Mouse (Mus musculus) limb, embryonic 15.5 days (tissue): ENCODE data around the gene Gm44790. TPM values are rescaled to one million over a fixed set of nuclear protein-coding genes. Genes with fewer than 3 reads are reported as not detected.
A peak's percentile ranks its signal among the peaks of the same experiment; 100 is the strongest.
"Not testable (repeated sequence)": the region's sequence is repeated elsewhere in the genome, so short reads cannot be mapped to it uniquely, and the experiment has no call there.

Experiments
- ATAC-seq: fragments of 200-750 bp; cut with Nextera tagmentation; 2 replicates; pipeline ENCODE4 v1.8.0; 2017; ENCODE audit warnings: low read depth, moderate TSS enrichment; ENCODE audit not compliant: insufficient number of reproducible peaks, low FRiP score, low TSS enrichment
- H3K27ac ChIP-seq: fragments of 300-500 bp; sonication (generic); 2 replicates; pipeline ENCODE4 v1.5.1; 2015; ENCODE audit warnings: moderate library complexity, mild to moderate bottlenecking, inconsistent platforms
- H3K27me3 ChIP-seq: fragments of 300-500 bp; sonication (generic); 2 replicates; pipeline ENCODE4 v1.6.1; 2015; ENCODE audit warnings: inconsistent platforms
- H3K36me3 ChIP-seq: fragments of 300-500 bp; sonication (generic); 2 replicates; pipeline ENCODE4 v1.6.1; 2015; ENCODE audit warnings: inconsistent platforms
- H3K4me1 ChIP-seq: fragments of 300-500 bp; sonication (generic); 2 replicates; pipeline ENCODE4 v1.6.1; 2015; ENCODE audit warnings: inconsistent platforms
- H3K4me2 ChIP-seq: fragments of 300-500 bp; sonication (generic); 2 replicates; pipeline ENCODE4 v1.6.1; 2015; ENCODE audit warnings: mild to moderate bottlenecking, inconsistent platforms
- H3K4me3 ChIP-seq: fragments of 300-500 bp; sonication (generic); 2 replicates; pipeline ENCODE4 v1.5.1; 2015; ENCODE audit warnings: mild to moderate bottlenecking, inconsistent platforms
- H3K9ac ChIP-seq: fragments of 300-500 bp; sonication (generic); 2 replicates; pipeline ENCODE4 v1.6.1; 2015; ENCODE audit warnings: inconsistent platforms
- H3K9me3 ChIP-seq: fragments of 300-500 bp; sonication (generic); 2 replicates; pipeline ENCODE4 v1.6.1; 2016; ENCODE audit warnings: inconsistent platforms
- WGBS: fragments of 180-500 bp; shearing (Covaris S2); methylation state at CpG from one replicate; pipeline ENCODE4 v1.1.7; 2015; 5-methylcytosine and 5-hydroxymethylcytosine counted together
- polyA plus RNA-seq: library from polyadenylated mRNA; unstranded; fragments of >200 nt; fragmentation: Nextera tagmentation; extraction: Ambion mirVana; gene quantifications from 2 replicates; pipeline ENCODE4 v1.2.1, GENCODE M21; 2015

The Gm44790 gene
- polyA plus RNA-seq, 1 experiment from 2014 or later, result 0.42 TPM

GRCm38 (mm10) chr6:86476931-86477330, 50.5 kb downstream of the Gm44790 start:
- Histone ChIP-seq H3K27me3 (no peaks in the 10 kb centered on the region), H3K27ac (0 out of 2 replicates have a peak overlapping the region, but pooled peaks have one; percentile 93), H3K9ac (no peak overlapping the region), H3K4me3 (no peak overlapping the region), H3K9me3 (no peaks in the 10 kb centered on the region), H3K4me2 (no peak overlapping the region), H3K36me3 (no peaks in the 10 kb centered on the region), H3K4me1 (peaks cover 38% of the 10 kb centered on the region)
- 73% methylated on average over 5 of the region's 5 CpGs for whole genome bisulfite sequencing
- no peak for ATAC-seq

DNA sequence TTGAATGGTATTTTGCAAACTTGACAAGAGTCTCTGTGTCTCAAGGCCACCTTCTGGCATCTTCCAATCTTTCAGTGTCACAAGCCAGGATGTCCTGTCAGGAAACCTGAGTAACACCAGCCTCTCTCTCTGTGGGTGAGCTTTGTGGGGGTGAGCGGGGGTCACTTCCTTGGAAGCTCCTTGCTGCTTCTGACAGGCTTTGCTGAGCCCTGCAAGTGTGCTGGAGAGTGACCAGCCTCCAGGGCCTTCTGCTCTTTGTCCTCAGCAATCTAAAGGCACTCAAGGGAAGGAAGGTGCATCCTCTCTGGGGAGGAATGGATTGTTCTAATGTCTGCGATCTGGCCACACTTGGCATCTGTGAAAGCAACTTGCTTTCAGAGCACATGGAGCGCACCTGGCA, 52.9 kb downstream of the Gm44790 start:
- Histone ChIP-seq H3K4me1 (peaks cover 29% of the 10 kb centered on the region), H3K36me3 (no peaks in the 10 kb centered on the region), H3K27ac (peak overlapping the region; percentile 93), H3K27me3 (no peaks in the 10 kb centered on the region), H3K9ac (no peak overlapping the region), H3K4me2 (no peak overlapping the region), H3K4me3 (no peak overlapping the region), H3K9me3 (no peaks in the 10 kb centered on the region)
- 55% methylated on average over 3 of the region's 3 CpGs for WGBS
- no peak for ATAC-seq

DNA sequence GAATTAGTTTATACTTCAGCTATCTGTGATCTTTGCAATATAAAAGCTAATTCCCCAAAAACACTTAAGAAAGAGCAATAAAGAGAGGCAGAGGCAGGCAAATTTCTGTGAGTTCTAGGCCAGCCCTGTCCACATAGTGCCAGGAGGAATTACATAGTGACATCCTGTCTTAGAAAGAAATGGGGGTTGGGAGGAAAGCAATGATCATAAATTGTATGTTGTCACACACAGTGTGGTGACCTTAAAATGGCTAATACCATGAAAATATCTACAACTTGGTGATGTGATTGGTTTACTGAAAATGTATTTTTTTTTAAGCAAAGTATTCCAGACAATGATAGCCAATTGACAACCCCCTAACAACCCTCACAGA, 53.3 kb downstream of the Gm44790 start:
- H3K27ac ChIP-seq, result peak overlapping the region; percentile 93
- no peak overlapping the region for H3K4me3 ChIP-seq
- no peaks in the 10 kb centered on the region for H3K27me3 ChIP-seq
- peaks cover 29% of the 10 kb centered on the region for H3K4me1 ChIP-seq
- no peaks in the 10 kb centered on the region for H3K9me3 ChIP-seq
- H3K4me2 ChIP-seq, result peak overlapping the region; percentile 35; the same call in 1 of the 2 replicates
- H3K36me3 ChIP-seq, result no peaks in the 10 kb centered on the region
- H3K9ac ChIP-seq, result no peak overlapping the region
- ATAC-seq, result no peak

DNA sequence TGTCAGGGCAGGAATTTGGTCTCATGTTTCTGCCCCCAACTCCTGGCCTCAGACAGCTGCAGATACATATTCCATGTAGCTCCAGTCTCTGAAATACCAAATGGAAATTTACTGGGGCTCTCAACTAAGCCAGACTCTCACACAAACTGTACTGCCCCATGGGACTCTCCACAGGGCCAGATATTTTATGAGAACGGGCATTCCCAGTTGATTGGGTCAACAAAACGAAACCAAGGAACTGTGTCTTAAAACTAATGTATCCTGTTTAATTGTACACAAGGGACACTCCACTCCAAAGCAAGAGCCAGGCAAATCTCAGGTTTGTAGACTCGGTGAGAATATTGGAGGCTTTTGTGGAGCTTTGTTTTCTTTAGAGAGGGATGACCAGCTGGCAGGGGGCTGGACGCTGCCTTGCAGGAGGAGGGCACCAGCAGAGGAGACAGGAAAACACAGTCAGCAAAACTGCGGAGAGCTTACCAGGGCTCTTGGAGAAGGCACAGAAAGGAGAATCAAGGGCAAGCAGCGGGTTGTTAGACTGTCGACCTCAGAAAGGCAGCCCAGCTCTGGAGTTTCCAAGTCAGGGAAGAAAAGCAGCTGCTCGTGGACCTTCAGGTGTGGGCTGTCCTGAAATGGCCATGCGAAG, 53.9 kb downstream of the Gm44790 start:
- no peaks in the 10 kb centered on the region for H3K36me3 ChIP-seq
- no peak overlapping the region for H3K9ac ChIP-seq
- WGBS, result 17% methylated on average over 9 of the region's 9 CpGs
- peak; percentile 80 for ATAC-seq
- peak overlapping the region; percentile 93 for H3K27ac ChIP-seq
- H3K9me3 ChIP-seq, result no peaks in the 10 kb centered on the region
- peaks cover 29% of the 10 kb centered on the region for H3K4me1 ChIP-seq
- peak overlapping the region; percentile 19 for H3K4me3 ChIP-seq
- peak overlapping the region; percentile 35 for H3K4me2 ChIP-seq
- no peaks in the 10 kb centered on the region for H3K27me3 ChIP-seq

DNA sequence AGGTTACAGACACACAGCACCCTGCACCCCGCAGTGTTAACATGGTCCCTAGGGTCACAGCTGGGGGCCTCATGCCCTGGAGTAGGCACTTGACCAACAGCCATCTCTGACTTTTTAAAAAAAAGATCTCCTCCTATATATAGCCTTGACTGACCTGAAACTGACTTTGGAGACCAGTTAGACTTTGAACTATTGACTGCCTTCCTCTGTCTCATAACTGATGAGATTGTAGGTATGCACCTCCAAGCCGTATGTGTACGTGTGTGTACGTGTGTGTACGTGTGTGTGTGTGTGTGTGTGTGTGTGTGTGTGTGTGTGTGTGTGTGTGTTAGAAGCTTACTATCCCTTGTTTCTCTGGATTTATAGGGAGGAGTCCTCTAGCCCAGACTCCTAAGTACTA, 55.4 kb downstream of the Gm44790 start:
- Histone ChIP-seq H3K36me3 (no peaks in the 10 kb centered on the region), H3K9ac (no peak overlapping the region), H3K9me3 (no peaks in the 10 kb centered on the region), H3K27ac (peak overlapping the region; percentile 93; the same call in 1 of the 2 replicates), H3K4me1 (peaks cover 27% of the 10 kb centered on the region), H3K4me2 (no peak overlapping the region), H3K4me3 (no peak overlapping the region), H3K27me3 (no peaks in the 10 kb centered on the region)
- WGBS, result 88% methylated on average over 5 of the region's 5 CpGs
- ATAC-seq, result no peak

DNA sequence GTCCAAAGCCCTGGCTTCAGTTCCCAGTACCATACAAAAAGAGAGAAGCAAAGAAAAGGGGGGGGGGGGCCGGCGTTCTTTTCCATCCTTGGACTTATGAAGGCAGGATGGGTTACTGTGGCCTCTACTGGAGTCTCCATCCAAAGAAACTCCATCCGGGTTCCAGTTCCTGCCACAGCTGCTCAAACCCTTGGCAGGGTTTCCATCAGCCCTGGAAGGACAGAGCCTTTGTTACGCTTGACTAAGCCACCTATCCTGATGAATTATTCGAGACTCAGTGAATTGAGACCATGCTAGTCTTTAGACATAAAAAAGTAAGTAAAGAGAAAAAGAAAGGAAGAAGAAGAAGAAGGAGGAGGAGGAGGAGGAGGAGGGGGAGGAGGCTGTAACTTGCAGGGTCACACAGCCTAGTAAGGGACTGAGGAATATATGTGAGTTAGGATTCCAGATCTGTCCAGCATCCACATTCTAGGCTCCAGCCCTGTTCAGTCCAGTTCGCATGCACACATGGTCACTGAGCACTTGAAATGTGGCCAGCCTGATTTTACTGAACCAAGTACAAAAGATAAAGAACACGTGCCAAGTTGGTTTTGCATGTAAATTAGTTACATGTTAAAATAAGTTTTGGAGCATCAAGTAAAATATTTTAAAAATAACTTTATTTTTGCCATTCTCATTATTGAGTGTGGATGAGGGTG, 59.6 kb downstream of the Gm44790 start:
- H3K36me3 ChIP-seq, result no peaks in the 10 kb centered on the region
- 79% methylated on average over 7 of the region's 7 CpGs for WGBS
- no peak overlapping the region for H3K4me3 ChIP-seq
- H3K27ac ChIP-seq, result no peak overlapping the region
- no peak for ATAC-seq
- H3K4me2 ChIP-seq, result no peak overlapping the region
- no peaks in the 10 kb centered on the region for H3K9me3 ChIP-seq
- H3K9ac ChIP-seq, result no peak overlapping the region
- no peaks in the 10 kb centered on the region for H3K27me3 ChIP-seq
- H3K4me1 ChIP-seq, result peaks cover 16% of the 10 kb centered on the region

DNA sequence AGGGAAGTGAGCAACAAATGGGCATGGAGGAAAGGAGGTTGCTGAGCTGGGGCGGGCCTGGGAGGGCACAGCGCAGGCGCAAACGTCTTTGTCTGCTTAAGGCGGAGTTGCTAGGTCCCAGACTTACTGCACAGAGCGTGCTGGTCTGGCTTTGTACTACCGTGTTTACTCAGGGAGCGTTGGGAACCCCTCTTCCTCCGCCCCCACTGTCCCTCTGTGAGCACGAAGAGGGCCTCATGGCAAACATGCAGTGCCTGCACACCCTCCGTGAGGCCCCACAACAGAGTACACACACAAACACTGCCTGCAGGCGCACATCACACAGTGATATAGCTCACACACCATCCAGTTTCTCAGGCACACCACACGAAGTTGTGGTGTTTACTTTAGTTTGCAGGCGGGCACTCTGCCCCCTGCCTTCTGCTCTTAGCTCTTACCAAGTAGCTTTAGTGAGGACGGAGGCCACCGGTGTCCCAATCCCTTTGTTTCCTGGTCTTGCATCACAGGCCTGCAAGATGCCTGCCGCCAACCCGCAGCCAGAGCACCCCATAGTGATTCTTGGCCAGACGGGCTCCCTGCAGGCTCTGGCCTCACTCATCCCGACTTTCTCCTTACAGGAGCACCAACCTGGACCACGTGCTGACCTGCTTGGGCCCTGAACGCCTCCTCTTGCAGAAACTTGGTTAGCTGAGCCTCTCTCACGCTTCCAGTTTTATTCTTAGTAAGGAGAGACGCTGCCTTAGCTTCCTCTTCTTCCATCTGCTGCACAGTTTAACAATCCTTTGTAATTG, 61.1 kb downstream of the Gm44790 start:
- no peaks in the 10 kb centered on the region for H3K9me3 ChIP-seq
- peak overlapping the region; percentile 28 for H3K4me2 ChIP-seq
- peak; percentile 85 for ATAC-seq
- H3K4me3 ChIP-seq, result no peak overlapping the region
- H3K4me1 ChIP-seq, result peaks cover 16% of the 10 kb centered on the region
- H3K27ac ChIP-seq, result peak overlapping the region; percentile 88
- H3K9ac ChIP-seq, result no peak overlapping the region
- WGBS, result 11% methylated on average over 24 of the region's 24 CpGs
- no peaks in the 10 kb centered on the region for H3K27me3 ChIP-seq
- no peaks in the 10 kb centered on the region for H3K36me3 ChIP-seq

GRCm38 (mm10) chr6:86488149-86488485, 61.7 kb downstream of the Gm44790 start:
- Histone ChIP-seq H3K4me3 (no peak overlapping the region), H3K4me2 (no peak overlapping the region)
- WGBS, result 47% methylated on average over 3 of the region's 3 CpGs

GRCm38 (mm10) chr6:86489945-86490344, 63.5 kb downstream of the Gm44790 start:
- no peak overlapping the region for H3K27ac ChIP-seq
- no peak overlapping the region for H3K4me2 ChIP-seq
- no peaks in the 10 kb centered on the region for H3K27me3 ChIP-seq
- no peaks in the 10 kb centered on the region for H3K9me3 ChIP-seq
- peaks cover 21% of the 10 kb centered on the region for H3K4me1 ChIP-seq
- no peak overlapping the region for H3K9ac ChIP-seq
- no peak for ATAC-seq
- H3K36me3 ChIP-seq, result no peaks in the 10 kb centered on the region
- WGBS, result 98% methylated on average over 2 of the region's 2 CpGs
- H3K4me3 ChIP-seq, result no peak overlapping the region

More at GRCm38 (mm10) chr6:86488149-86488485, 61.7 kb downstream of the Gm44790 start:
- Histone ChIP-seq H3K27me3 (no peaks in the 10 kb centered on the region), H3K27ac (peak overlapping the region; percentile 88), H3K9ac (no peak overlapping the region), H3K36me3 (no peaks in the 10 kb centered on the region), H3K9me3 (no peaks in the 10 kb centered on the region), H3K4me1 (peaks cover 16% of the 10 kb centered on the region)
- no peak for ATAC-seq

GRCm38 (mm10) chr6:86490413-86490812, 64.0 kb downstream of the Gm44790 start:
- H3K27me3 ChIP-seq, H3K4me2 ChIP-seq, H3K27ac ChIP-seq, H3K4me3 ChIP-seq, H3K36me3 ChIP-seq, H3K9ac ChIP-seq, H3K9me3 ChIP-seq, ATAC-seq: not testable (repeated sequence)
- 92% methylated on average over 8 of the region's 8 CpGs for WGBS
- H3K4me1 ChIP-seq, result peaks cover 24% of the 10 kb centered on the region

GRCm38 (mm10) chr6:86493469-86494263, 67.2 kb downstream of the Gm44790 start:
- Histone ChIP-seq H3K9me3 (no peaks in the 10 kb centered on the region), H3K36me3 (no peaks in the 10 kb centered on the region), H3K4me3 (no peak overlapping the region), H3K4me1 (peaks cover 34% of the 10 kb centered on the region; the same call in 1 of the 2 replicates), H3K27ac (no peak overlapping the region; the same call in 1 of the 2 replicates), H3K4me2 (no peak overlapping the region), H3K27me3 (no peaks in the 10 kb centered on the region), H3K9ac (no peak overlapping the region)
- no peak for ATAC-seq
- 49% methylated on average over 13 of the region's 13 CpGs for WGBS
